18 mouse cellular contexts compared by ENCODE assay signal in genomic region chr5:23861721-23862120, GRCm38 (mm10).
"Had no signal": no experiment of that assay in that cellular context is flagged by ENCODE, and none has a peak within 500 bp of the region (broad histone marks: within the 10 kb centered on the region; RNA-seq: fewer than 3 reads in every experiment).

No protein-coding gene starts in this region.

- H3K9me3 ChIP-seq: lung, embryonic 15.5 days; megakaryocyte, embryonic 14.5 days; midbrain, embryonic 13.5 days; neural tube, embryonic 13.5 days; neural tube, embryonic 15.5 days had no signal

- DNase-seq: lung, adult 2 months; retina, postnatal 1 day; right cerebral cortex, adult 18-20 months; right cerebral cortex, postnatal 25 days; spleen, adult 18-20 months; thymus, adult 2 months; thymus, postnatal 25 days; thymus, postnatal 4 days had no signal

- H3K4me2 ChIP-seq: lung, embryonic 15.5 days; midbrain, embryonic 11.5 days; midbrain, embryonic 13.5 days; neural tube, embryonic 13.5 days; neural tube, embryonic 15.5 days had no signal

- H3K4me3 ChIP-seq: lung, embryonic 15.5 days; megakaryocyte, embryonic 14.5 days; midbrain, embryonic 13.5 days; myocyte; neural tube, embryonic 13.5 days; neural tube, embryonic 15.5 days had no signal

- H3K9ac ChIP-seq: liver, postnatal 0 days; lung, embryonic 15.5 days; midbrain, embryonic 13.5 days; neural tube, embryonic 13.5 days; neural tube, embryonic 15.5 days had no signal

- H3K4me1 ChIP-seq: midbrain, embryonic 13.5 days; neural tube, embryonic 13.5 days; neural tube, embryonic 15.5 days had no signal

- H3K27me3 ChIP-seq: lung, embryonic 15.5 days; megakaryocyte, embryonic 14.5 days; midbrain, embryonic 13.5 days; neural tube, embryonic 13.5 days; neural tube, embryonic 15.5 days had no signal

- ATAC-seq: liver, postnatal 0 days; midbrain, embryonic 13.5 days; midbrain, embryonic 16.5 days had no signal

- H3K27ac ChIP-seq: lung, embryonic 15.5 days; macrophage; midbrain, embryonic 13.5 days; neural tube, embryonic 13.5 days; neural tube, embryonic 15.5 days had no signal
